Mouse (Mus musculus): ENCODE measurements at regions not wholly inside any gene's neighbourhood (a gene's known extent, or its start where the extent isn't known, plus 50 kb on each side); places are given as distances from the start of the nearest gene placed in this dataset.

- TF ChIP-seq POLR2A (IDR thresholded peaks at IDR 0.05; ENCODE audit: borderline replicate concordance, extremely low read depth, insufficient read depth, insufficient read length, poor library complexity, severe bottlenecking) = no peak
- TF ChIP-seq CTCF (IDR thresholded peaks at IDR 0.05; ENCODE audit: borderline replicate concordance, extremely low read depth, insufficient read depth, insufficient read length) = no peak
- DNase-seq (ENCODE audit: low read depth) = no peak
Measured at GRCm38 (mm10) chr15:36914239-36915100, 93.1 kb downstream of the Zfp706 start.

DNA sequence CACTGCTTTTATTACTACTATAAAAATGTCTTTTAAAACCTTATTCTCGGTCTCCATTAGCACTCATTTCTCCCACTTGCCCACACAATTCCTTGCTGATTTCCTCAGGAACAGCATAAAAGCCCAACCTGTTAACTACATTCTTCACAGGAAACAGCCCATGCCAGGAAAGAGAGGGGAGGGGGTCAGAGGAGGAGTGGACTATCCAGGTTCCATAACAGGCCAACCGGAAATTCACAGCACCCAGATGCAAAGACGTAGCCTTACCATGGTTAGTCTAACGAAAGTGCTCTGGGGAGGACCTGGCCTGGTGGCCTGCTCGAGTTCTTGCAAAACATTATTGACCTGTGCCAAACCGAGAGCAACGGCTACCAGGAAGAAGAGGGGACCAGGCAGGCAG lies 94.3 kb downstream of the Zfp706 start:
- DNase-seq (ENCODE audit: low read depth) = no peak

DNA sequence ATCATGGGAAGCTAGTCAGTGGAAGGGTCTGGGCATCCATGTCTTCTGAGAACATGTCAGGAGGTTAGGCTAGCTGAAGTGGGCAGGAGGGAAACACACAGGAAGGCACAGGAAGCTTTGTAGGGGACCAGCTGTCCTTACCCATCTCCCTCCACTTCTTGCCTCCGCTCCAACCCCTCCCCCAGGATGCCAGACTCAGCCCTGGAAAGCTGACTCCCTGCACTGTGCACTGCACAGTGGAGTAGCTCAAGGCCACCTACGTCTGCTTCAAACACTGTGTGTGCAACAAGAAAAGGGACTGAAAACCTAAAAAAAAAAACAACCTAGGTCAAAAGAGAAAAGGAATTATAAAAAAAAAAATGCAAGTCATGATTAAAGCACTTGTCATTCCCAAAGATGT lies 97.3 kb downstream of the Zfp706 start:
- TF ChIP-seq POLR2A (IDR thresholded peaks at IDR 0.05; ENCODE audit: borderline replicate concordance, extremely low read depth, insufficient read depth, insufficient read length, poor library complexity, severe bottlenecking) (no peak), CTCF (IDR thresholded peaks at IDR 0.05; ENCODE audit: borderline replicate concordance, extremely low read depth, insufficient read depth, insufficient read length) (no peak)
- no peak for DNase-seq (ENCODE audit: low read depth)

More for the DNA sequence above, 94.3 kb downstream of the Zfp706 start:
- no peak for TF ChIP-seq CTCF (IDR thresholded peaks at IDR 0.05; ENCODE audit: borderline replicate concordance, extremely low read depth, insufficient read depth, insufficient read length)
- TF ChIP-seq POLR2A (IDR thresholded peaks at IDR 0.05; ENCODE audit: borderline replicate concordance, extremely low read depth, insufficient read depth, insufficient read length, poor library complexity, severe bottlenecking) = no peak

DNA sequence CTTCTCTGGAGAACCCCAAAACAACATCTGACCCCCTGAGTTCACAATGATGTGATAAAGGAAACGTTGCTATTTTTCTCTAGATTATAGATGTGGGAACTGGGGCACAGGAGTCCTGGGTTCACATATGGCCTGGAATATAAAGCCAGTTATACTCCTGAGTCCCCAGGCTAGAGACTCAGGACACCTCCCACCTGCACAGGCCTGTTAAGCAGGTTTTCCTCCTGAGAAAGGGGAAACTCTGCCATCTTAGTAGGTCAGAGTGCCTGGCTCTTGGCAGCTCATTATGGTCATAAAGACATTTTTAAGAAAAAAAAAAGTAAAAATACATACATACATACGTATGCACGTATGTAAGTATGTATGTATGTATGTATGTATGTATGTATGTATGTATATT lies 98.1 kb downstream of the Zfp706 start:
- TF ChIP-seq POLR2A (IDR thresholded peaks at IDR 0.05; ENCODE audit: borderline replicate concordance, extremely low read depth, insufficient read depth, insufficient read length, poor library complexity, severe bottlenecking) (no peak), CTCF (IDR thresholded peaks at IDR 0.05; ENCODE audit: borderline replicate concordance, extremely low read depth, insufficient read depth, insufficient read length) (no peak)
- DNase-seq (ENCODE audit: low read depth) = no peak

DNA sequence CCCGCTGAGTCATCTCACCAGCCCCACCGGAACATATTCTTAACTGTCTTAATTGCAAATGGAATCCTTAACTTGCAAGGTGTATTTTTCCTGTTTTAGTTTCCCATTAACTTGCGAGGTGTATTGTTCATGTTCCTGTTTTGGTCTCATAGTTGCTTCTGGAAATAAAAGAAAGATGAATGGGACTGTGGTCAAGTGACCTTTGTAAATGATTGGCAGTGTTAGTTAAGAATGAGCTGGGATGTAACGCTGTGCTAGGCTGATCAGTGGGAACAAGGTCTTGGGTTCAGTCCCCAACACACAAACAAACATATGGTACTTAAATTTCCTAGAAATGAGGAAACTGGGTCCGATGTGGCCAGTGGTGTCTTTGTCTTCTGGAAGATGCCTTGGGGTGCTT lies 100.8 kb downstream of the Zfp706 start:
- DNase-seq (ENCODE audit: low read depth) = no peak
- TF ChIP-seq CTCF (IDR thresholded peaks at IDR 0.05; ENCODE audit: borderline replicate concordance, extremely low read depth, insufficient read depth, insufficient read length) (no peak), POLR2A (IDR thresholded peaks at IDR 0.05; ENCODE audit: borderline replicate concordance, extremely low read depth, insufficient read depth, insufficient read length, poor library complexity, severe bottlenecking) (no peak)

- no peak for TF ChIP-seq POLR2A (IDR thresholded peaks at IDR 0.05; ENCODE audit: borderline replicate concordance, extremely low read depth, insufficient read depth, insufficient read length, poor library complexity, severe bottlenecking)
- no peak for TF ChIP-seq CTCF (IDR thresholded peaks at IDR 0.05; ENCODE audit: borderline replicate concordance, extremely low read depth, insufficient read depth, insufficient read length)
Measured at GRCm38 (mm10) chr15:36906052-36906451, 101.5 kb downstream of the Zfp706 start.

DNA sequence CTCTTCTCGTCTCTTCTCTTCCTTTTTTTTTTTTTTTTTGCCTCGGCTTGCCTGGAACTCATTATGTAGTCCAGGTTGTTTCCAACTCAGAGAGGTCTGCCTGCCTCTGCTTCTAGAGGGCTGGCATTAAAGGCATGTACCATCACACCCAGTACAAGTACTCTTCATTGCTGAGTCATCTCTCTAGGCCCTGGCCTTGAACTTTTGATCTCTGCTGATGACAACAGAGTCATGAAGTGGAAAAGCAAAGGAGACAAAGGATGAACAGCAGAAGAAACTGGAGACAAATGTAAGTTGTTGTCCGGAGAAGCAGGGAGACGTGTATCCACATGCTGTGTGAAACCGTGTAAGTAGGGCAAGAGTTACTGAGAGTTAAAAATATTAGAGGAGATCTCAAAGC lies 103.7 kb downstream of the Zfp706 start:
- TF ChIP-seq POLR2A (IDR thresholded peaks at IDR 0.05; ENCODE audit: borderline replicate concordance, extremely low read depth, insufficient read depth, insufficient read length, poor library complexity, severe bottlenecking) (no peak), CTCF (IDR thresholded peaks at IDR 0.05; ENCODE audit: borderline replicate concordance, extremely low read depth, insufficient read depth, insufficient read length) (no peak)

More at GRCm38 (mm10) chr15:36906052-36906451, 101.5 kb downstream of the Zfp706 start:
- no peak for DNase-seq (ENCODE audit: low read depth)

DNA sequence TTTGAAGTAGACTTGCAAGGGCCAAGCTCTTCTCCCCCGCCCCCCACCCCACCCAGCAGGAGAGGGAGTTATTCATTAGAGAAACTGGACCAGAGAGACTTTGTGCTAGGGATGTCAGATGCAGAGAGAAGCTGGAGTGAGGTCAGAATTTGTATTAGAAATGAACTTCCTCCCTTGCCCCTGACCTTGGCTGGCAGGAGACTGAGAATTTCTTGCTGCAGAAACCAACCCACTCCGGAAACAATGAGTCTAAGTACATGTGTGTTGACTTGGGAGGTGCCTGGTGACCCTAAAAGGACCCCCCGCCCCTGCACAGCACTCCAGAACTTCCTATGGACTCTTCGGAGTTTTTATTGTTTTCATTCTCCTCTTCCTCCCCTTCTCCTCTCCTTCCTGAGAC lies 104.3 kb downstream of the Zfp706 start:
- no peak for DNase-seq (ENCODE audit: low read depth)
- TF ChIP-seq CTCF (IDR thresholded peaks at IDR 0.05; ENCODE audit: borderline replicate concordance, extremely low read depth, insufficient read depth, insufficient read length) (no peak), POLR2A (IDR thresholded peaks at IDR 0.05; ENCODE audit: borderline replicate concordance, extremely low read depth, insufficient read depth, insufficient read length, poor library complexity, severe bottlenecking) (no peak)

More for the DNA sequence above, 103.7 kb downstream of the Zfp706 start:
- DNase-seq (ENCODE audit: low read depth) = no peak

- DNase-seq (ENCODE audit: low read depth) = peak; percentile 92
- TF ChIP-seq CTCF (IDR thresholded peaks at IDR 0.05; ENCODE audit: borderline replicate concordance, extremely low read depth, insufficient read depth, insufficient read length) (no peak), POLR2A (IDR thresholded peaks at IDR 0.05; ENCODE audit: borderline replicate concordance, extremely low read depth, insufficient read depth, insufficient read length, poor library complexity, severe bottlenecking) (no peak)
Measured at GRCm38 (mm10) chr15:36901830-36902285, 105.7 kb downstream of the Zfp706 start.

- no peak for TF ChIP-seq POLR2A (IDR thresholded peaks at IDR 0.05; ENCODE audit: borderline replicate concordance, extremely low read depth, insufficient read depth, insufficient read length, poor library complexity, severe bottlenecking)
- no peak for TF ChIP-seq CTCF (IDR thresholded peaks at IDR 0.05; ENCODE audit: borderline replicate concordance, extremely low read depth, insufficient read depth, insufficient read length)
- DNase-seq (ENCODE audit: low read depth) = no peak
Measured at GRCm38 (mm10) chr15:36901350-36901749, 106.2 kb downstream of the Zfp706 start.

DNA sequence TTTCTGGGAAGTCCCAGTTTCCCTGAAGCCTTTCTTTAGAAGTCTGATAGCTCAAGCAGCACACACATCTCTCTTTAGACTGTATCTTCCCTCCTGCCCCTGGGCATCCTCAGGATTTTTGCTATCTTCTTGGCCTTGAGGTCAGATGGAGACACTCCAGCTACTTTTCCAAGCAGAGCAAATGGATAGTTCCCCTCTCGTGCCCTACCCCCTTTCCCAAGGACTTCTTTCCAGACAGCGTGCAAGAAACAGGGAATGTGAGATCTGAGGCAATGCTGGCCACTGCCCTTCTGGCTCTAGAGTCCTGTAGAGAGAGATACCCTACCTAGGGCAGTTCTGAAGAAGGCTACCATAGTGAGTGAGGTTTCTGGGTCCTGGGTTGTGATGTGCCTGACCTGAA lies 106.6 kb downstream of the Zfp706 start:
- TF ChIP-seq CTCF (IDR thresholded peaks at IDR 0.05; ENCODE audit: borderline replicate concordance, extremely low read depth, insufficient read depth, insufficient read length) = no peak
- no peak for TF ChIP-seq POLR2A (IDR thresholded peaks at IDR 0.05; ENCODE audit: borderline replicate concordance, extremely low read depth, insufficient read depth, insufficient read length, poor library complexity, severe bottlenecking)
- no peak for DNase-seq (ENCODE audit: low read depth)

- TF ChIP-seq CTCF (IDR thresholded peaks at IDR 0.05; ENCODE audit: borderline replicate concordance, extremely low read depth, insufficient read depth, insufficient read length) = no peak
- no peak for TF ChIP-seq POLR2A (IDR thresholded peaks at IDR 0.05; ENCODE audit: borderline replicate concordance, extremely low read depth, insufficient read depth, insufficient read length, poor library complexity, severe bottlenecking)
- DNase-seq (ENCODE audit: low read depth) = no peak
Measured at GRCm38 (mm10) chr15:36899882-36900281, 107.7 kb downstream of the Zfp706 start.

Data from brain, embryonic 14.5 days (tissue).